Mouse (Mus musculus) layer of hippocampus, postnatal 14 days (tissue): ENCODE measurements around the gene Il1f10. TPM values are rescaled to one million over a fixed set of nuclear protein-coding genes. Genes with fewer than 3 reads are reported as not detected.

ENCODE experiments used
- DNase-seq, 2 experiments: peaks; one replicate each; pipeline ENCODE4 v3.0.0; 2021 to 2022; ENCODE audit warnings: low spot score in 2 of 2, mixed read lengths in 1 of 2
- long read RNA-seq, 2 experiments: library from polyadenylated mRNA; stranded (forward); transcript quantifications; one replicate each; pipeline ENCODE4 v2.0.0; 2021
- total RNA-seq, 2 experiments: library from RNA; stranded (reverse); gene quantifications; 2 replicates each; pipeline ENCODE4 v1.2.3; 2021

The Il1f10 gene
- total RNA-seq, result not detected
- long read RNA-seq, experiment 1, result 0 reads
- long read RNA-seq, experiment 2, result 0 reads

GRCm38 (mm10) chr2:24290896-24291295 is at the start of gene Il1f10:
Gene Il1f10, plus strand, starts transcription at chr2:24291196.
- DNase-seq, result no peak

GRCm38 (mm10) chr2:24267503-24267902 is 23.5 kb upstream of the Il1f10 start:
- no peak for DNase-seq

DNA sequence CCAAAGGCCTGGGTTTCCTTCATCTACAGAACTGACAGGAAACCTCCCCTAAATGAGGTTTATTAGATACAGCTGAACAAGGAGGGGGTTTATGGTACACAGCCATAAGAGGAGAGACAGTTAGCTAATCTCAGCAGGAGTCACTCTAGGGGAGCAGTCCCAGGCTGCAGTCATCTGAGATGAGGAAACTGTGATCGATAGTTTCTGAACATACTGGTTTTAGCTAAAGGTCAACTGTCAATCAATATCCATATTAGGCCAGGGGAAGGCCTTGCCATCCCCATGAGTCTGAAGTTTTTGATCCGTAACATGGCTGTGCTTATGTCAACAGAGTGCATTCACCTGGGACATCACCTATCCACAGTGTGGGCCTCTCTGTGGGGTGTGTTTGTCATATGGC is 17.4 kb upstream of the Il1f10 start:
- no peak for DNase-seq

GRCm38 (mm10) chr2:24275146-24275545 is 15.8 kb upstream of the Il1f10 start:
- no peak for DNase-seq

DNA sequence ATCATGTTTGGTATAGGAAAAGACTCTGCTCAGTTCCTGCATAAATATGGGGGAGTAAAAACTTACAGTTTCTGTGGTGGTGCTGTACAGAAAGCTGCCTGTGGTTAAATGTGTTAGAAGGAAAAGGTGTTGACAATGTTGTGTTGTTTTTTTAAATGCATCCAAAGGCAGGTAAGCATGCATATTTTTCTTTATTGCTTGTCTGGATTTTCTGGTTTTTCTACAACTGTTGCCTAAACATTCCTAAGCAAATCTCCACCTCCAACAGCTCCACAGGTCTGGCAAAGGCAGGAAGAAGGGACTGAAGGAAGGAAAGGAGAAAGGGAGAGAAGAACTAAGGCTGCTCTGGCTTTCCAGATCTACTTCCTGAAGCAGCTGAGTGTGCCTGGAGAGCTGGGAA is 14.3 kb upstream of the Il1f10 start, which contains the start of gene Il1f5:
Gene Il1f5, plus strand, starts transcription at position 301 of the 400 bp plus-strand sequence.
- DNase-seq, result no peak

DNA sequence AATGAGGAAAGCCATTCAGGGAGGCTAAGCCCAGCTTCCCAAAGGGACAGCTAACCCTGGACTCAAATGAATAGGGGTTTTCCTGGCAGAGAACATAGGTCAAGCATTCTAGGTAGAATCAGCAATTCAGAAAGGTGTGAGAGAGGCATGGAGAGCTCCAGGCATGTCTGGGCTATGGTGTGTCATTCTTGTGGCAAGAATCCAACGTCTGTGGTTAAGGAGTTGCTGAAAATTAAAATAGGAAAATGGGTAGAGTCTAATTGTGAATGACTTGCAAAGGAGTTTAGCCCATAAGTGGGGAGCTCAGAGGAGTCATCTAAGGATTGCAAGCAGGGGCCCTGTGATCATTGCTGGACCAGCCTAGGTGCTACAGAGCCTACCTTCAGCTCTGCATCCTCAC is 3.6 kb downstream of the Il1f10 start:
- no peak for DNase-seq

GRCm38 (mm10) chr2:24296837-24297236 is 5.8 kb downstream of the Il1f10 start:
- peak; percentile 13 to 60 for DNase-seq

GRCm38 (mm10) chr2:24311302-24312001 is 20.5 kb downstream of the Il1f10 start:
- no peak for DNase-seq

DNA sequence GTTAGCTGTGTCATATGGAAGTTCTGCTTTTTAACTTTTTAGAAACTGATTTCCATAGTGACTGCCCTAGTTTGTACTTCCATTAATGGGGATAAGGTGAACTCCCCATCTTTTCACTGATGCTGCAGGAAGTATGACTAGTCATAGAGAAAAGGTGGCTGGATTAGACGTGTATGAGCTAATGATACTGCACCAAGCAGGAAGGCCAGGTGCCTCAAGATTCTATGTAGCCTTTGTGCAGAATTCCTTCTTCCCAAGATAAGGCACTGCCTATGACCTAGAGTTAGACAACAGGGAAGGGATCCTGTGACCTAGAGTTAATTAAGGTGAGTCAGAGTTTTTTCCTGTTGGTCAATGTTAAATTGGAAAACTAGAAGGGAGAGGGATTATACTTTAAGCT is 25.9 kb downstream of the Il1f10 start:
- no peak for DNase-seq

- DNase-seq, result no peak
Observed at GRCm38 (mm10) chr2:24317919-24318598, 27.1 kb downstream of the Il1f10 start.

- no peak for DNase-seq
Observed at GRCm38 (mm10) chr2:24335333-24335732, 44.3 kb downstream of the Il1f10 start.

DNA sequence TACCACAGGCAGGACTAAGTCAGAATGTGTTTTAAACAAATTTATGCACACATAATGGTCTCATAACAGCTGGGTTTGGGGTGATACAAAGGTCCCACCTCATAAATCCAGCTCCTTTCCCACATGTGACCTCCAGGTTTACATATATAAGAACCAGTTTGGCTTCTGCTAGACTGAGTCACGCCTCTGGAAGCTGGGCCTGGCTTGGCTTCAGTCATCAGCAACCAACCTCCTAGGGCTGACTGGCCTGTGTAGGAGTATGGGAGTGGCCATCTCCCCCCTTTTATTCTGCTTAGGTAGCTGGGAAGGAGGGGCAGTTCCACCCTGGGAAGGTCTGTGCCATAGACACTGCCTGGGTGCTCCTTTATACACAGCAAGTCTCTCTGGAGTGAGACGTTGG is 45.5 kb downstream of the Il1f10 start, which contains the start of gene Il1rn:
Gene Il1rn, plus strand, starts transcription at position 309 of the 400 bp plus-strand sequence.
- no peak for DNase-seq

DNA sequence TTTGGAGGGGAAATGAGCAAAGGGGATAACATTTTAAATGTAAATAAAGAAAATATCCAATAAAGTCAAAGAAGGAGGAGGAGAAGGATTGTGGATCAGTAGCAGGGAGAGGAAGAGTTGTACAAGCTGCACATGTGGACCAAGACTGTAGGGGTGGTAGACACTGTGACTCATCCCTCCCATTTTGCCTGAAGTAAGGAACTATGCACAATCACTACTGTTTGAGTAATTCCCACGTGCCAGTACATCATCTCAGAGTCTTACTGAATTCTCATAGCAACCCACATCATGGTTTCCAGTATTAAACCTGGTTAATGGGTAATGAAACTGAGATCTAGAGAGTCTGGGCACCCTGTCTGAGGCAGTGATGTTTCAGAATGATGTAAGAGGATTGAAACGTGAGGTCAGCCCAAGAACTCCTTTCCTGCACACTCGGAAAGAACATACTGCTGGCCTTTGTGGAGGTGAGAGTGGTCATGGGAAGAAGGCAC is 50.4 kb downstream of the Il1f10 start:
- DNase-seq, result no peak

Other genes with a start within 250 kb of the Il1f10 start
- 10 to 100 TPM; 25.3 to 26.9 TPM for gene Hnmt, start 241.8 kb upstream of the Il1f10 start, total RNA-seq
- not detected for gene Tbpl2, start 194.6 kb upstream of the Il1f10 start, total RNA-seq
- gene Il1f8, start 138.0 kb upstream of the Il1f10 start, total RNA-seq, result not detected
- gene Il1f9, start 104.7 kb upstream of the Il1f10 start, total RNA-seq, result not detected
- gene Il1f6, start 75.8 kb upstream of the Il1f10 start, total RNA-seq, result not detected
- gene Il1f5, start 14.2 kb upstream of the Il1f10 start, total RNA-seq, result not detected
- not detected for gene Il1rn, start 45.7 kb downstream of the Il1f10 start, total RNA-seq
- 1 to 10 TPM; 1.2 to 1.8 TPM for gene Psd4, start 76.4 kb downstream of the Il1f10 start, total RNA-seq
- gene Pax8, start 184.4 kb downstream of the Il1f10 start, total RNA-seq, result not detected